Mouse (Mus musculus): ENCODE results near the gene Sema4c. TPM values are rescaled to one million over a fixed set of nuclear protein-coding genes. Genes with fewer than 3 reads are reported as not detected.

Gene Sema4c
- 1 to 10 TPM; 1.4 to 2.0 TPM for polyA plus RNA-seq (2017; shearing (Covaris generic))

GRCm38 (mm10) chr1:36558031-36558993 lies at the start of gene Sema4c:
Sema4c (minus strand) TSS chr1:36558349.

GRCm38 (mm10) chr1:36546888-36547471 lies 11.2 kb downstream of the Sema4c start, which contains the start of gene Ankrd39:
Ankrd39 (minus strand) TSS chr1:36547445.

GRCm38 (mm10) chr1:36539186-36539585 lies 19.0 kb downstream of the Sema4c start, which contains the start of gene Gm42417:
Gm42417 (minus strand) TSS chr1:36539429.

GRCm38 (mm10) chr1:36536783-36537182 lies 21.4 kb downstream of the Sema4c start, which contains the start of gene Ankrd23:
Ankrd23 (minus strand) TSS chr1:36536883.

GRCm38 (mm10) chr1:36511289-36512021 lies 46.7 kb downstream of the Sema4c start, which contains the start of gene Cnnm3:
Cnnm3 (plus strand) TSS chr1:36511867.

Other genes with a start within 250 kb of the Sema4c start
- gene Kansl3, start 189.2 kb downstream of the Sema4c start, polyA plus RNA-seq (2017; shearing (Covaris generic)): 10 to 100 TPM; 50.8 to 75.9 TPM
- 1 to 10 TPM; 1.2 to 2.5 TPM for gene Fer1l5, start 186.1 kb downstream of the Sema4c start, polyA plus RNA-seq (2017; shearing (Covaris generic))
- gene Lman2l, start 113.1 kb downstream of the Sema4c start, polyA plus RNA-seq (2017; shearing (Covaris generic)): 10 to 100 TPM; 27.8 to 30.6 TPM
- gene Cnnm4, start 86.7 kb downstream of the Sema4c start, polyA plus RNA-seq (2017; shearing (Covaris generic)): 1 to 10 TPM; 2.4 to 3.1 TPM
- gene Cnnm3, start 46.5 kb downstream of the Sema4c start, polyA plus RNA-seq (2017; shearing (Covaris generic)): 10 to 100 TPM; 37.2 to 37.5 TPM
- gene Ankrd23, start 21.5 kb downstream of the Sema4c start, polyA plus RNA-seq (2017; shearing (Covaris generic)): 10 to 100 TPM; 23.2 to 33.0 TPM
- gene Gm42417, start 18.9 kb downstream of the Sema4c start, polyA plus RNA-seq (2017; shearing (Covaris generic)): 1 to 10 TPM in 1 of 2 experiments, not detected in 1; 2.4 TPM
- 10 to 100 TPM; 27.3 to 32.9 TPM for gene Ankrd39, start 10.9 kb downstream of the Sema4c start, polyA plus RNA-seq (2017; shearing (Covaris generic))
- gene Fam178b, start 124.8 kb upstream of the Sema4c start, polyA plus RNA-seq (2017; shearing (Covaris generic)): 1 to 10 TPM in 1 of 2 experiments, not detected in 1; 1.5 TPM
- 100 to 1,000 TPM; 434 to 442 TPM for gene Cox5b, start 133.1 kb upstream of the Sema4c start, polyA plus RNA-seq (2017; shearing (Covaris generic))
- gene 4933424G06Rik, start 151.8 kb upstream of the Sema4c start, polyA plus RNA-seq (2017; shearing (Covaris generic)): not detected
- gene Actr1b, start 156.1 kb upstream of the Sema4c start, polyA plus RNA-seq (2017; shearing (Covaris generic)): 10 to 100 TPM; 48.0 to 50.5 TPM
- 100 to 1,000 TPM; 208 to 229 TPM for gene Zap70, start 203.4 kb upstream of the Sema4c start, polyA plus RNA-seq (2017; shearing (Covaris generic))